Mouse (Mus musculus): ENCODE results near the gene Agfg1. TPM values are rescaled to one million over a fixed set of nuclear protein-coding genes. Genes with fewer than 3 reads are reported as not detected.

Agfg1 gene
- polyA plus RNA-seq (2017; shearing (Covaris generic)) = 138 TPM

GRCm38 (mm10) chr1:82839296-82839613 lies at the start of gene Agfg1:
Gene Agfg1 (plus strand): TSS chr1:82839483.

GRCm38 (mm10) chr1:82913025-82913424 lies 73.7 kb downstream of the Agfg1 start, which contains the start of gene A030005L19Rik:
Gene A030005L19Rik (plus strand): TSS chr1:82913325.

DNA sequence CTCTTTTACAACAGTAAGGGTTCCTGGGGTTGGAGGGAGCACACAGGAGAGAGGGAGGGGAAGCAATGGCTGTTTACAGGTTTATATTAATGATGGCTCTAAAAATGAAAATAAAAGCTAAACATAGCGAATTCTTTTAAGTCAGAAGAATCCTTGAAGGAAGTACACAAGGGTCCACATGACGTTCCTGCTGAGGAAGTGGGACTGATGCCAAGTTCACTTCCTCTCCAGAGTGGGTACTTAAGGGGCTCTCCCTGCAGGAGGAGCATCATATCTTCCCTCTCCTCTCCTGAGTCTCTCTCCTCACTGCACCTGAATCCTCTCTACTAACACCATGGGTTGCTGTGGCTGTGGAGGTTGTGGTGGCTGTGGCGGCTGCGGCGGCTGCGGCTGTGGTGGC lies 85.4 kb downstream of the Agfg1 start, which contains the start of gene A030014E15Rik:
TSS of gene A030014E15Rik (plus strand) at position 268 of the 400 bp plus-strand sequence.

DNA sequence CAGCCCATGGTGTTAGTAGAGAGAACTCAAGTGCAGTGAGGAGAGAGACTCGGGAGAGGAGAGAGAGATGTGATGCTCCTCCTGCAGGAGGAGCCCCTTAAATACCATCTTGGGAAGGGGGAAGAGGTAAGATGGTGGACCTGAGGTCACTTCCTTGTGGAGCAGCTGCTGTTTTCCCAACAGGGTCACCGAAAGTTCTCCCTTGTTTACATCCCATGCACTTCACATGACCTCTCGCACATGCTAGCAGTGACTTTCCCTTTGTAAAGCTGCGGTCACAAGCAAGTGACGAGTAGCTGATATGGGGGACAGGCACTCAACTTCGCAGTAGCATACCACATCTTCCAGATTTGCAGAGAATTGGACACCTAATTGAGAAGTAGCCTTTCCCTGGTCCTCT lies 92.0 kb downstream of the Agfg1 start, which contains the start of gene Gm6217:
TSS of gene Gm6217 (minus strand) at position 74 of the 400 bp plus-strand sequence.

GRCm38 (mm10) chr1:82943295-82943694 lies 104.0 kb downstream of the Agfg1 start, which contains the start of gene A030003K21Rik:
Gene A030003K21Rik (minus strand): TSS chr1:82943388.

Other genes with a start within 250 kb of the Agfg1 start
- 137 TPM for gene Mff, start 114.6 kb upstream of the Agfg1 start, polyA plus RNA-seq (2017; shearing (Covaris generic))
- not detected for gene Tm4sf20, start 71.0 kb upstream of the Agfg1 start, polyA plus RNA-seq (2017; shearing (Covaris generic))
- gene Gm47791, start 68.2 kb upstream of the Agfg1 start, polyA plus RNA-seq (2017; shearing (Covaris generic)) = not detected
- not detected for gene A030005L19Rik, start 73.8 kb downstream of the Agfg1 start, polyA plus RNA-seq (2017; shearing (Covaris generic))
- gene A030014E15Rik, start 85.4 kb downstream of the Agfg1 start, polyA plus RNA-seq (2017; shearing (Covaris generic)) = not detected
- gene Gm6217, start 91.9 kb downstream of the Agfg1 start, polyA plus RNA-seq (2017; shearing (Covaris generic)) = not detected
- gene A030003K21Rik, start 103.9 kb downstream of the Agfg1 start, polyA plus RNA-seq (2017; shearing (Covaris generic)) = not detected
- not detected for gene Gm7544, start 116.5 kb downstream of the Agfg1 start, polyA plus RNA-seq (2017; shearing (Covaris generic))
- not detected for gene Gm47955, start 120.8 kb downstream of the Agfg1 start, polyA plus RNA-seq (2017; shearing (Covaris generic))
- gene Gm47959, start 161.1 kb downstream of the Agfg1 start, polyA plus RNA-seq (2017; shearing (Covaris generic)) = not detected
- not detected for gene Slc19a3, start 199.0 kb downstream of the Agfg1 start, polyA plus RNA-seq (2017; shearing (Covaris generic))
- not detected for gene Krtap28-10, start 203.0 kb downstream of the Agfg1 start, polyA plus RNA-seq (2017; shearing (Covaris generic))
- gene Gm47969, start 205.4 kb downstream of the Agfg1 start, polyA plus RNA-seq (2017; shearing (Covaris generic)) = not detected
- gene A030005K14Rik, start 219.9 kb downstream of the Agfg1 start, polyA plus RNA-seq (2017; shearing (Covaris generic)) = not detected
- gene Krtap28-13, start 221.4 kb downstream of the Agfg1 start, polyA plus RNA-seq (2017; shearing (Covaris generic)) = not detected

Measured in effector memory CD4-positive, alpha-beta T cell, adult 5 months (primary cell).